Mouse (Mus musculus) liver, embryonic 13.5 days (tissue): ENCODE results near the gene Alg5. TPM values are rescaled to one million over a fixed set of nuclear protein-coding genes. Genes with fewer than 3 reads are reported as not detected.
A peak's percentile ranks its signal among the peaks of the same experiment; 100 is the strongest.

Experiments used
- ATAC-seq: fragments of 200-750 bp; cut with Nextera tagmentation; 2 replicates; pipeline ENCODE4 v1.8.0; 2017; ENCODE audit warnings: low read depth, mild to moderate bottlenecking, moderate number of reproducible peaks, moderate library complexity
- DNase-seq: peaks from one replicate; pipeline ENCODE4 v3.0.0; 2022
- H3K27ac ChIP-seq: fragments of 300-500 bp; sonication (generic); 2 replicates; pipeline ENCODE4 v1.5.1; 2015; ENCODE audit warnings: moderate library complexity, mild to moderate bottlenecking, inconsistent platforms
- H3K27me3 ChIP-seq: fragments of 300-500 bp; sonication (generic); 2 replicates; pipeline ENCODE4 v1.6.1; 2015; ENCODE audit warnings: mild to moderate bottlenecking, inconsistent platforms
- H3K36me3 ChIP-seq: fragments of 300-500 bp; sonication (generic); 2 replicates; pipeline ENCODE4 v1.6.1; 2015; ENCODE audit warnings: mild to moderate bottlenecking, inconsistent platforms
- H3K4me1 ChIP-seq: fragments of 300-500 bp; sonication (generic); replicated peaks from 2 replicates; pipeline ENCODE4 v1.6.1; 2015; ENCODE audit warnings: inconsistent platforms
- H3K4me2 ChIP-seq: fragments of 300-500 bp; sonication (generic); 2 replicates; pipeline ENCODE4 v1.6.1; 2015; ENCODE audit warnings: inconsistent platforms, mild to moderate bottlenecking, moderate library complexity
- H3K4me3 ChIP-seq: fragments of 300-500 bp; sonication (generic); replicated peaks from 2 replicates; pipeline ENCODE4 v1.5.1; 2015; ENCODE audit warnings: mild to moderate bottlenecking, inconsistent platforms
- H3K9ac ChIP-seq: fragments of 300-500 bp; sonication (generic); 2 replicates; pipeline ENCODE4 v1.6.1; 2015; ENCODE audit warnings: mild to moderate bottlenecking, inconsistent platforms
- H3K9me3 ChIP-seq: fragments of 300-500 bp; sonication (generic); replicated peaks from 2 replicates; pipeline ENCODE4 v1.6.1; 2016; ENCODE audit warnings: inconsistent platforms
- WGBS: fragments of 180-500 bp; shearing (Covaris S2); methylation state at CpG from one replicate; pipeline ENCODE4 v1.1.7; 2015; ENCODE audit not compliant: insufficient replicate concordance; 5-methylcytosine and 5-hydroxymethylcytosine counted together
- polyA plus RNA-seq: library from polyadenylated mRNA; unstranded; fragments of >200 nt; fragmentation: Nextera tagmentation; extraction: Ambion mirVana; gene quantifications from 2 replicates; pipeline ENCODE4 v1.2.1, GENCODE M21; 2015

Alg5 gene
- polyA plus RNA-seq, 1 experiment from 2014 or later: 29.8 TPM

DNA sequence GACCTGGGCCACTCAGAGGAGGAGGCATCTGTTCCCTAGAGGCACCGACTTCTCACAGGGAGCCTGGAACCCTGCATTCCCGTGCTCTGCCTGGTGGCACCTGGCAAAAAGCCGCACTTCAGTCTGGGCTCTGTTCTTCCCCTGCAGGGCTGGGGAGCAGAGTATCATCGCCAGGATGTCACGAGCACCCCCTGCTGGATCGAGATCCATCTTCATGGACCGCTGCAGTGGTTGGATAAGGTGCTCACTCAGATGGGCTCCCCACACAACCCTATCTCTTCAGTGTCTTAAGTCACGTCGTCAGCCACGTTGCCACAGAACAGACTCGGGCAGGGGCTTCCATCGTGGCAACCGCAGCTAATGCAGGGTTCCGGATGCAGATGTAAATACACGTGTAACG is 61.9 kb downstream of the Alg5 start:
- peaks cover 6% of the 10 kb centered on the region; the same call in 1 of the 2 replicates for H3K9me3 ChIP-seq
- H3K27me3 ChIP-seq: no peaks in the 10 kb centered on the region
- H3K36me3 ChIP-seq: no peaks in the 10 kb centered on the region
- H3K9ac ChIP-seq: no peak overlapping the region
- DNase-seq (peak; percentile 18), ATAC-seq (peak; percentile 57; the same call in 1 of the 2 replicates)
- no peak overlapping the region for H3K27ac ChIP-seq
- H3K4me3 ChIP-seq: no peak overlapping the region
- no peak overlapping the region for H3K4me2 ChIP-seq
- WGBS: 26% methylated on average over 16 of the region's 16 CpGs
- no peaks in the 10 kb centered on the region for H3K4me1 ChIP-seq

Other genes with a start within 250 kb of the Alg5 start
- 33.1 and 43.1 TPM in 2 replicates for gene Supt20, start 42.7 kb upstream of the Alg5 start, polyA plus RNA-seq
- not detected in 2 replicates for gene Gm21958, start 21.2 kb upstream of the Alg5 start, polyA plus RNA-seq
- 106 and 110 TPM in 2 replicates for gene Exosc8, start 146 bp upstream of the Alg5 start, polyA plus RNA-seq
- 0.06 and 0.09 TPM in 2 replicates for gene Smad9, start 20.0 kb downstream of the Alg5 start, polyA plus RNA-seq
- 16.6 and 20.9 TPM in 2 replicates for gene Rfxap, start 72.3 kb downstream of the Alg5 start, polyA plus RNA-seq
- gene Sertm1, start 180.3 kb downstream of the Alg5 start, polyA plus RNA-seq: 0.48 and 0.52 TPM in 2 replicates